Mouse (Mus musculus): ENCODE data around the gene Ppp4r1. TPM values are rescaled to one million over a fixed set of nuclear protein-coding genes. Genes with fewer than 3 reads are reported as not detected.

Ppp4r1 gene
- total RNA-seq, 2 experiments from 2014 or later: 9.4 to 16.1 TPM

GRCm38 (mm10) chr17:65877026-65877425, 94.7 kb downstream of the Ppp4r1 start:
- ATAC-seq (replicated peaks; ENCODE audit: low FRiP score, poor library complexity, severe bottlenecking): no peak

GRCm38 (mm10) chr17:65884061-65884669, 101.8 kb downstream of the Ppp4r1 start:
- peak; percentile 10; the same call in 1 of the 2 replicates for ATAC-seq (replicated peaks; ENCODE audit: low FRiP score, poor library complexity, severe bottlenecking)

GRCm38 (mm10) chr17:65884691-65885397, 102.5 kb downstream of the Ppp4r1 start:
- ATAC-seq (replicated peaks; ENCODE audit: low FRiP score, poor library complexity, severe bottlenecking): peak; percentile 92

- ATAC-seq (replicated peaks; ENCODE audit: low FRiP score, poor library complexity, severe bottlenecking): no peak
Measured at GRCm38 (mm10) chr17:65885398-65885696, 103.0 kb downstream of the Ppp4r1 start.

- ATAC-seq (replicated peaks; ENCODE audit: low FRiP score, poor library complexity, severe bottlenecking): 0 out of 2 replicates have a peak, but pooled peaks have one; percentile 12
Measured at GRCm38 (mm10) chr17:65885697-65886529, 103.5 kb downstream of the Ppp4r1 start, which contains the start of gene Ralbp1. Gene Ralbp1, minus strand, starts transcription at chr17:65885798.

GRCm38 (mm10) chr17:65886571-65886970, 104.2 kb downstream of the Ppp4r1 start:
- ATAC-seq (replicated peaks; ENCODE audit: low FRiP score, poor library complexity, severe bottlenecking): no peak

- ATAC-seq (replicated peaks; ENCODE audit: low FRiP score, poor library complexity, severe bottlenecking): no peak
Measured at GRCm38 (mm10) chr17:65889476-65889875, 107.1 kb downstream of the Ppp4r1 start.

Other genes with a start within 250 kb of the Ppp4r1 start
- gene Tmem232, start 241.8 kb upstream of the Ppp4r1 start, total RNA-seq (2015; ENCODE audit: low replicate concordance): not detected in 2 replicates
- gene Tmem232, start 241.8 kb upstream of the Ppp4r1 start, total RNA-seq (2017; ENCODE audit: low replicate concordance): not detected in 2 replicates
- 39.3 and 48.2 TPM in 2 replicates for gene Vapa, start 169.0 kb upstream of the Ppp4r1 start, total RNA-seq (2015; ENCODE audit: low replicate concordance)
- gene Vapa, start 169.0 kb upstream of the Ppp4r1 start, total RNA-seq (2017; ENCODE audit: low replicate concordance): 28.4 and 31.3 TPM in 2 replicates
- not detected in 2 replicates for gene Txndc2, start 140.4 kb upstream of the Ppp4r1 start, total RNA-seq (2015; ENCODE audit: low replicate concordance)
- not detected in 2 replicates for gene Txndc2, start 140.4 kb upstream of the Ppp4r1 start, total RNA-seq (2017; ENCODE audit: low replicate concordance)
- 10.2 and 15.6 TPM in 2 replicates for gene Rab31, start 9.8 kb upstream of the Ppp4r1 start, total RNA-seq (2015; ENCODE audit: low replicate concordance)
- 13.6 and 13.7 TPM in 2 replicates for gene Rab31, start 9.8 kb upstream of the Ppp4r1 start, total RNA-seq (2017; ENCODE audit: low replicate concordance)
- gene Ralbp1, start 103.2 kb downstream of the Ppp4r1 start, total RNA-seq (2015; ENCODE audit: low replicate concordance): 24.0 and 35.5 TPM in 2 replicates
- gene Ralbp1, start 103.2 kb downstream of the Ppp4r1 start, total RNA-seq (2017; ENCODE audit: low replicate concordance): 83.8 and 90.1 TPM in 2 replicates
- gene Twsg1, start 168.7 kb downstream of the Ppp4r1 start, total RNA-seq (2015; ENCODE audit: low replicate concordance): 4.0 and 8.3 TPM in 2 replicates
- 4.3 and 6.4 TPM in 2 replicates for gene Twsg1, start 168.7 kb downstream of the Ppp4r1 start, total RNA-seq (2017; ENCODE audit: low replicate concordance)

Measured in erythroblast, adult 5-6 weeks (primary cell).